8 mouse cellular contexts compared by ENCODE assay signal in genomic region chr4:149752836-149753235, GRCm38 (mm10).
"Had no signal": no experiment of that assay in that cellular context is flagged by ENCODE, and none has a peak within 500 bp of the region (broad histone marks: within the 10 kb centered on the region; RNA-seq: fewer than 3 reads in every experiment).

No protein-coding gene starts in this region.

- H3K9ac ChIP-seq: liver, embryonic 13.5 days; stomach, embryonic 15.5 days had no signal

- H3K9me3 ChIP-seq: liver, embryonic 13.5 days; stomach, embryonic 15.5 days had no signal

- H3K27me3 ChIP-seq: liver, embryonic 13.5 days; stomach, embryonic 15.5 days had no signal

- H3K4me3 ChIP-seq: layer of hippocampus, adult 2 months; left cerebral cortex, adult 2 months; liver, embryonic 13.5 days; stomach, embryonic 15.5 days had no signal

- DNase-seq: layer of hippocampus, adult 9-11 months; liver, embryonic 13.5 days had no signal

- ATAC-seq: intestine, postnatal 0 days; midbrain, embryonic 16.5 days had no signal

- H3K27ac ChIP-seq: kidney, postnatal 0 days; layer of hippocampus, adult 2 months; left cerebral cortex, adult 2 months; liver, embryonic 13.5 days; stomach, embryonic 15.5 days had no signal

- H3K4me1 ChIP-seq: liver, embryonic 13.5 days; stomach, embryonic 15.5 days had no signal

- H3K4me2 ChIP-seq: liver, embryonic 13.5 days; stomach, embryonic 15.5 days had no signal
